Mouse (Mus musculus) cerebellum, adult 9-10 months (tissue): ENCODE data around the gene Enthd1.
A peak's percentile ranks its signal among the peaks of the same experiment; 100 is the strongest.

Experiments
- DNase-seq: peaks from one replicate; pipeline ENCODE4 v3.0.0; 2022

The Enthd1 gene

DNA sequence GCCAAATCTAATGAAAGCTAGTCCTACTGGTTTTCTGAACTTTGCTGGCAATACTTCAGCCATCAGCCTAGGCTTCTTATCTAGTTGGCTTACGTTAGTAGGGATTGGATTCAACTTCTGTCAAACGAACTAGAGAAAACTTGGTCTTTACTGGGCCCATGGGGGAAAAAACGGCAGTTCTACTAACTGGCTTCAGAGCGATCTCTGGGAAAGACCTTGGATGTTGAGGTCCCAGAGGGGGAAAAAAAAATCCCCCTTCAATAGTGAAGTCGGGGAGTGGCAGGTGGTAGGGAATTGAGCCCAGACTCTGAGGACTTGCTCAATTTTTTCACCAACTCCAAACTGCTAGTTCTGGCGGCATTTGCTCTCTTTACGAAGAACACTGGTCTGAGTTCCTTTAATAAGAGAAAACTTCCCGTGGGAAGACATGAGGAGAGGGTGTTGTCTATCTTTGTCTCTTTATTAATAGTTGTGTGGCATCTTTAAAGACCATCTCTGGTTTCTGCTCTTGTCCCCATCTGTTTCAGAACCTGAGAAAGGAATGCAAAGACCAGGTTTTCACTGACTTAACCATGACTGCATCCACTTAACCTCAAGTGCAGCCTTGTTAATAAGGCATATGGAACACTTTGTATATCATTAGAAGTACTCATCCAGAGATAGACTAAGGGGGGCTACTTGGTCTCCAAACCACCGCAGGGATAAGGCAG, 8.0 kb upstream of the Enthd1 start:
- DNase-seq, result no peak

DNA sequence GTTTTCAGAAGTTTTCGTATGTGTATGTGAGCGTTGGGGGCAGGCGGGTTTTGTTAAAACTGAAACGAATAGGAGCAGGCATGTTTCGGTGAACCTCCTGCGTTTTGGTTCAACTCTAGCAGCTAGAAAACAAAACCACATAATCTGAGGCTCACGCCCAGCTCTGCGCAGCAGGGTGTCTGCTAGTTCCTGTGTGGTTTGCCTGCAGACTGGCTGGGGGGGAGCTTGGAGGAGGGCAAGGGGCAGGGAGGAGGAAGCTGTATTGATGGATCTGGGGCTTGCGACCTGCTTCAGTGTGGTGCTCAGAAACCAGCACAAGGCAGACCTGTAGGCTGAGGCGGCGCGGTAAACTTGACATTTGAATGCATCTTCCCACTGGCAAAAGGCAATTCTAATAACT, 7.3 kb upstream of the Enthd1 start, which contains the start of gene Grap2:
Gene Grap2, plus strand, starts transcription at position 304 of the 400 bp plus-strand sequence.
- no peak for DNase-seq

DNA sequence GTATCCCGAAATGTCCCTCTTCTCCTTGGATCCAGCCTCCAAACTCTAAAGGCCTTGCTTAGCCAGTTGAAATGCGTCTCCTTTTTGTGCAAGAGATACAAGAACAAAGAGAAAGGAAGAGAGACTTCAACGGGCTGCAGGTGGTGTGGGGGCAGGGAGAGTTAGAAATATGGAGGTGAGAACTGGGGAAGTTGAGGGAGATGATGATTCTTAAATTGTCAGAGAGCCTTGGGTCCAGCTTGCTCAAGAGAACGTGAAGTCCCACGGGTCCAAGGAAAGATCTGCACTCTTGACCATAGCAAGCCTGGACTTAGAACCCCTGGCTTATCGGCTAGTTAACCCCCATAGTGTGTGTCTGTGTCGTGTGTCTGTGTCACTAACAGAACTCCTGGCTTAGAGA, 6.7 kb upstream of the Enthd1 start:
- no peak for DNase-seq

DNA sequence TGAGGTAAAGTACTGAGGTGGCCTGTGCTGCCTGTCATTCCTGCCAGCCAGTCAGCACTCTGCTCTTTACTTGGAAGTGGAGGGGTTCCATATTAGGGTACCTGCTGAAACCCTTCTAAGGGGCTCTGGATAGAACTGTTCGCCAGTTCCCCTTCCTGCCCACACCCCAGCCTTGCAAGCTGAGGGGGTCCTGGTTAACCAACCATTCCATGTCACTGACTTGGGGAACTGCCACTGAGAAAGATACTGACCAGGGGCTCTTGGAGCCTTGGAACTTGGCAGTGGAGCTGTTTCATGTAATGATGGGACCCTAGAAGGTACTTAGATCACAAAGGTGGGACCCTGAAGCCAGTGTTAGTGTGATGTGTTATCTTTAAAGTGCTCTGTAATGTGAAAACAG, 5.3 kb upstream of the Enthd1 start:
- DNase-seq, result no peak

DNA sequence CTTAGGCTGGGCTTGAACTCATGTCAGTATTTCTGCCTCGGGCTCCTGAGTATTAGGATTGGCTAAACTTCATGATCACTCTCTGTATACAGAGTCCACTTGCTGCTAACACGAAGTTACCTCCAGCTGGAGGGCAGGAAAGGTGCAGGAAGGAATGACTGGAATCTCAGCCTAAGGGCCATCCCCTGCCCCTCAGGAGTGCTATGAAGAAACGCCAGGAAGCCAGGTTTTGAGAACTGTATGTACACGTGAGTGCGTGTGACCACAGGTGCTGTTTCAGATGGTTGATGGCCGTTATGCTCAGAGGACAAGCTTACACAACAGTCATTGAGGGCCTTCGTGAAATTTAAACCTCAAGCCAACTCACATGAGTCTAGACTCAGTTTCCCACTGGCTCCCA, 4.2 kb upstream of the Enthd1 start:
- DNase-seq, result no peak

GRCm38 (mm10) chr15:80567731-80568130, 2.8 kb upstream of the Enthd1 start:
- DNase-seq, result no peak

- DNase-seq, result no peak
Measured at GRCm38 (mm10) chr15:80567139-80567538, 2.2 kb upstream of the Enthd1 start.

DNA sequence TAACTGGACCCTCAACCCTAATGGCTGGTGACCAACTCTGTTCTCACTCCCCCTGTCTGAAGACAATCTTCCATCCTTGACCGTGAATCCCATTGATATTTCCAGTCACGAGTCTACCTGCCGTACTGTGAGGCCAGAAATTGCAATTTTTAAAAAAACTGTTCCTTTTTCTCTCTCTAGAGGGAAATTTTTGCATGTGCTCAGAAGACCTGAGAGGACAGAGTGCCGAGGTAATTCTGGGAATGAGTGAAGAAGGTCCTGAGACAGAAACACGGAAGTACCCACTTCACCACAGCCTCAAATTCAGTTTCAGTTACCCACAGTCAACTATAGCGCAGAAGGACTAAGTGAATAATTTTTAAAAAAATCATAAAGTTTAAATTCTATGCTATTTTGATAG, 1.7 kb upstream of the Enthd1 start:
- no peak for DNase-seq

- DNase-seq, result no peak
Measured at GRCm38 (mm10) chr15:80563634-80564208, 1.2 kb downstream of the Enthd1 start.

GRCm38 (mm10) chr15:80562446-80562845, 2.5 kb downstream of the Enthd1 start:
- no peak for DNase-seq

GRCm38 (mm10) chr15:80560646-80561580, 4.0 kb downstream of the Enthd1 start:
- peak; percentile 67 for DNase-seq

GRCm38 (mm10) chr15:80559978-80560377, 5.0 kb downstream of the Enthd1 start:
- no peak for DNase-seq

DNA sequence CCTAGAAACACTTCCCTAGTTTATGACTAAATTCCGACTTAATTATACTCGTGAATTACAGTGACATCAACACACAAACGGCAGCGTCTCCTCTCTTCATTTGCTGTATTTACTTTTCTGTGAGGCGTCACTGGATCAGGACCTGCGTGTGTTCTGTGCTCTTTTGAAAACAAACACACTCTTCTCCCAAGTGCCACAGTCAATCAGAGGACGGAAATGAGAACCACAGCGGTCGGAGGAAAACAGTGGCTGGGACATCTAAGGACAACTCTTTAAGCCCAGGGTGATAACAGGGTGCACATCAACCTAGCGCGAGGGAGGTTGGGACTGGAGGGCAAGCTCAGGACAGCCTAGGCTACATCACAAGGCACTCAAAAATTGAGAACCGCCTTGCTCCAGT, 5.4 kb downstream of the Enthd1 start:
- no peak for DNase-seq

GRCm38 (mm10) chr15:80557745-80558144, 7.2 kb downstream of the Enthd1 start:
- no peak for DNase-seq

- DNase-seq, result no peak
Measured at GRCm38 (mm10) chr15:80556021-80556420, 8.9 kb downstream of the Enthd1 start.

- DNase-seq, result no peak
Measured at GRCm38 (mm10) chr15:80554860-80555822, 9.8 kb downstream of the Enthd1 start.

GRCm38 (mm10) chr15:80545430-80545829, 19.5 kb downstream of the Enthd1 start:
- DNase-seq, result no peak

DNA sequence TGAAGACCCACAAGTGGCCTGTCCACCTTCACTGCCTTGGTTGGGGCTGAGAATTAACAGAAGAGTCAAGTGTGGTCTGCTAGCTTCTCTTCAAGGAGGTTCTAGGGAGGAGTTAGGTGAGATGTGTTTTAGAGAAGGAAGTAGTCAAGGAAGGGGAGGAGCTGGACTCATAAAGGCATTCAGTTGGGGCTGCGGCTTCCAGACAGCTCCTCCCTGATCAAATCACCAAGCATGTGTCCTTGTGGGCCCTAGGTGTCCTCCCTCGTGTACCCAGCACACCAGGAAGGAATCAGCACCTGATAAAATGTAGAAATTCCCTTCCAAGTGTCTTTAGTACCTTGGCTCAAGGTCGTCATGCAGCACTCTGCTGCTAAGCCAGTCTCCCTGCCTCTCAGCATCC, 20.8 kb downstream of the Enthd1 start:
- DNase-seq, result no peak

DNA sequence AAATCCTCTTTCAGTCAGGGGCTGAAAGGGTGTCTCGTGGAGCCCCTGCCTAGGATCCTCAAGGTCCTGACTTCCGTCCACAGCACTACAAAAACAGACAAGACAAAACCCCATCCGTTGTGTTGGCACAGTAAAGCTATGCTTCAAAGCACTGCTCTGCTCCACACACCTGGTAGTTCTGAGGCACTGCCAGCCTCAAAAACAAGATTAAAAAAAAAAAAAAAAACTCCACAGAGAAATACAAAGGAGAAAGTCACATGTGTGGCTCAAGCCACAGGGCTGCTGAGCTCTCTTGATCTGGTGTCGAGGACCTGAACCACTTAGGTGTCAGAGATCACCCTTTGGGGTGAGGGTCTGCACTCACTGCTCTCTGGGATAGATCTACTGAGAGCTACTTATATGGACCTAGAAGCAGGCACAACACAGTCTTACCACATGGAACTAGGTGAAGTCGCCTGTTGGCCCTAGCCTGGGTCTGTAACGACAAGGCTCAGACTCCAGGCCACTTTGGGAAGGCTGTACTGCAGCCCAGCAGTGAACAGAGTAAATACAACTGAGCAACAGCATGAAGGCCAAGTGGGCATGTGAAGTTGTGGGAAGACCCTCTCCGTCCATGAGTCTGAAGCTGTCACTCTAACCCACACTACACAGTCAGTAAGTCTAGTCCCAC, 26.1 kb downstream of the Enthd1 start:
- DNase-seq, result no peak

GRCm38 (mm10) chr15:80538075-80538474, 26.9 kb downstream of the Enthd1 start:
- no peak for DNase-seq

DNA sequence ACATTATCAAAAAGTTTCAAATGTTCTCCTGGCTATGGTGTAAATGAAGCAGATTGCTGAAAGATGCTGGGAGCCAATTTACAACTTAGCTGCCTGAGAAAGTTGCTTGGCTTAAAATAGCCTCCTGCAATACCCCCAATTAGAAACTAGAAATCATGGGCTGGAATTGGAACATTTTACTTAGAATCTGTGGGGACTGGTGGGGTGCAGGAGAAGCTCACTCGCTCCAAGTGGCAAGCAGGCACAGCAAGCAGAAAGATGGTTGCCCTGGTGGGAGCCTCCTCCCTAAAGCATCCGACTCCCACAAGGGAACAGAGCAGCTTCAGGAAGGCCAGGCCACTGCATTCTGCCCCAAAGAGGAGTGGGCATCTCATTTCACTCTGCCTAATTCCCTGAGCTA, 28.9 kb downstream of the Enthd1 start:
- DNase-seq, result no peak

DNA sequence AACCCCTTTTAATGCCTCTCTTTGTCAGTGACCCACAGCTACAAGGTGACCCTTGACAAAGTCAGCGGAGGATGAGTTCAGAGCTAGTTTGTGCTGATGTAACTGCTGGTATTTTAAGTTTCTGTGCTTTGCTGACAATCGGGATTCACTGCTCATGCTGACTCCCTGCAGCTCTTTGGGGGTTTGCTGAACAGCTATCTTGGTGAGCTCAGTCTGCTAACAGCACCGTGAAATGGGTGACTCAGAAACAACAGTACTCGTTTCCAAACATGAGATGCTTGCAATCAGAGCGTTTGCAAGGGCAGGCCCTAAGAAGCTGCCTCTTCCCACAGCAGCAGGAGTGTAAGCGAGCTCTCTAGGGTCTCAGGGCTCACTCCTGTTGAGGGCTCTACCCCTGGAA, 31.7 kb downstream of the Enthd1 start:
- DNase-seq, result no peak
